Mouse (Mus musculus) heart, embryonic 11.5 days (tissue): ENCODE data around the gene Ints6. TPM values are rescaled to one million over a fixed set of nuclear protein-coding genes. Genes with fewer than 3 reads are reported as not detected.
A peak's percentile ranks its signal among the peaks of the same experiment; 100 is the strongest.

ENCODE experiments used
- ATAC-seq: fragments of 200-750 bp; cut with Nextera tagmentation; replicated peaks from 2 replicates; pipeline ENCODE4 v1.8.0; 2017; ENCODE audit warnings: moderate library complexity; ENCODE audit not compliant: insufficient number of reproducible peaks, low FRiP score, low TSS enrichment
- H3K27ac ChIP-seq: fragments of 300-500 bp; sonication (generic); 2 replicates; pipeline ENCODE4 v1.5.1; 2014; ENCODE audit warnings: mild to moderate bottlenecking, low read depth, low read length
- H3K27me3 ChIP-seq: fragments of 300-500 bp; sonication (generic); 2 replicates; pipeline ENCODE4 v1.6.1; 2014; ENCODE audit warnings: mild to moderate bottlenecking, low read length, mixed read lengths; ENCODE audit not compliant: control insufficient read depth, insufficient read depth
- H3K36me3 ChIP-seq: fragments of 300-500 bp; sonication (generic); 2 replicates; pipeline ENCODE4 v1.6.1; 2014; ENCODE audit warnings: mild to moderate bottlenecking, low read length, moderate library complexity, mixed read lengths; ENCODE audit not compliant: control insufficient read depth, insufficient read depth
- H3K4me1 ChIP-seq: fragments of 300-500 bp; sonication (generic); 2 replicates; pipeline ENCODE4 v1.6.1; 2014; ENCODE audit warnings: low read length; ENCODE audit not compliant: control insufficient read depth, insufficient read depth
- H3K4me2 ChIP-seq: fragments of 300-500 bp; sonication (generic); 2 replicates; pipeline ENCODE4 v1.6.1; 2014; ENCODE audit warnings: mild to moderate bottlenecking, moderate library complexity
- H3K4me3 ChIP-seq: fragments of 300-500 bp; sonication (generic); 2 replicates; pipeline ENCODE4 v1.5.1; 2014; ENCODE audit warnings: low read depth, low read length
- H3K9ac ChIP-seq: fragments of 300-500 bp; sonication (generic); 2 replicates; pipeline ENCODE4 v1.6.1; 2014; ENCODE audit warnings: mild to moderate bottlenecking, low read depth, low read length, moderate library complexity
- H3K9me3 ChIP-seq: fragments of 300-500 bp; sonication (generic); replicated peaks from 2 replicates; pipeline ENCODE4 v1.6.1; 2016; ENCODE audit warnings: low read length; ENCODE audit not compliant: control insufficient read depth
- WGBS: fragments of 180-500 bp; shearing (Covaris S2); extraction: QIAGEN DNeasy Blood & Tissue Kit; methylation state at CpG from one replicate; pipeline ENCODE4 v1.1.7; 2014; ENCODE audit not compliant: insufficient replicate concordance; 5-methylcytosine and 5-hydroxymethylcytosine counted together
- polyA plus RNA-seq: library from polyadenylated mRNA; unstranded; fragments of >200 nt; fragmentation: Nextera tagmentation; extraction: Ambion mirVana; gene quantifications from 2 replicates; pipeline ENCODE4 v1.2.1, GENCODE M21; 2014

The Ints6 gene
- polyA plus RNA-seq, result 18.5 and 27.8 TPM in 2 replicates

- H3K9me3 ChIP-seq, result no peaks in the 10 kb centered on the region
- H3K4me1 ChIP-seq, result peaks cover 11% of the 10 kb centered on the region
- H3K36me3 ChIP-seq, result peaks cover 3% of the 10 kb centered on the region
- peak within 1 kb of the TSS; percentile 99 for H3K9ac ChIP-seq
- no peaks in the 10 kb centered on the region for H3K27me3 ChIP-seq
- peak within 1 kb of the TSS; percentile 98 for H3K4me3 ChIP-seq
- WGBS, result under 1% methylated on average over 71 of the region's 72 CpGs
- peak; percentile 96 for ATAC-seq
- peak within 1 kb of the TSS; percentile 87 for H3K4me2 ChIP-seq
- H3K27ac ChIP-seq, result peak within 1 kb of the TSS; percentile 99
Observed at GRCm38 (mm10) chr14:62761036-62761881, at the start of gene Ints6. Gene Ints6, minus strand, starts transcription at chr14:62761169.

- no peak overlapping the region for H3K9ac ChIP-seq
- H3K4me1 ChIP-seq, result no peaks in the 10 kb centered on the region
- H3K27ac ChIP-seq, result no peak overlapping the region
- no peak overlapping the region for H3K4me3 ChIP-seq
- H3K27me3 ChIP-seq, result no peaks in the 10 kb centered on the region
- no peaks in the 10 kb centered on the region for H3K36me3 ChIP-seq
- H3K4me2 ChIP-seq, result no peak overlapping the region
- H3K9me3 ChIP-seq, result no peaks in the 10 kb centered on the region
- 48% methylated on average over 7 of the region's 7 CpGs for WGBS
- no peak for ATAC-seq
Observed at GRCm38 (mm10) chr14:62808661-62809523, 47.9 kb upstream of the Ints6 start.

- no peak overlapping the region for H3K4me3 ChIP-seq
- 42% methylated on average over 3 of the region's 3 CpGs for WGBS
Observed at GRCm38 (mm10) chr14:62806921-62807320, 46.0 kb upstream of the Ints6 start.

GRCm38 (mm10) chr14:62803204-62803603 is 42.2 kb upstream of the Ints6 start:
- no peaks in the 10 kb centered on the region for H3K36me3 ChIP-seq
- no peak overlapping the region for H3K4me3 ChIP-seq
- 75% methylated on average over 5 of the region's 5 CpGs for WGBS
- no peak overlapping the region for H3K4me2 ChIP-seq
- no peaks in the 10 kb centered on the region for H3K27me3 ChIP-seq
- H3K9me3 ChIP-seq, result no peaks in the 10 kb centered on the region
- no peak overlapping the region for H3K9ac ChIP-seq
- ATAC-seq, result no peak
- no peak overlapping the region for H3K27ac ChIP-seq
- H3K4me1 ChIP-seq, result no peaks in the 10 kb centered on the region

More at GRCm38 (mm10) chr14:62806921-62807320, 46.0 kb upstream of the Ints6 start:
- no peaks in the 10 kb centered on the region for H3K9me3 ChIP-seq
- no peak for ATAC-seq
- H3K36me3 ChIP-seq, result no peaks in the 10 kb centered on the region
- H3K4me2 ChIP-seq, result no peak overlapping the region
- H3K4me1 ChIP-seq, result no peaks in the 10 kb centered on the region
- no peak overlapping the region for H3K27ac ChIP-seq
- no peaks in the 10 kb centered on the region for H3K27me3 ChIP-seq
- H3K9ac ChIP-seq, result no peak overlapping the region

GRCm38 (mm10) chr14:62800791-62801190 is 39.8 kb upstream of the Ints6 start:
- Histone ChIP-seq H3K27me3 (no peaks in the 10 kb centered on the region), H3K4me3 (no peak overlapping the region), H3K4me1 (0 out of 2 replicates have a peak, but pooled peaks cover 3% of the 10 kb centered on the region), H3K9ac (no peak overlapping the region), H3K27ac (no peak overlapping the region), H3K4me2 (no peak overlapping the region), H3K9me3 (no peaks in the 10 kb centered on the region), H3K36me3 (no peaks in the 10 kb centered on the region)
- 61% methylated on average over 3 of the region's 3 CpGs for WGBS
- ATAC-seq, result no peak

GRCm38 (mm10) chr14:62798608-62799101 is 37.7 kb upstream of the Ints6 start:
- Histone ChIP-seq H3K9ac (0 out of 2 replicates have a peak overlapping the region, but pooled peaks have one; percentile 10), H3K27ac (no peak overlapping the region), H3K9me3 (no peaks in the 10 kb centered on the region), H3K4me2 (peak overlapping the region; percentile 60), H3K4me1 (0 out of 2 replicates have a peak, but pooled peaks cover 3% of the 10 kb centered on the region), H3K4me3 (peak overlapping the region; percentile 25; the same call in 1 of the 2 replicates), H3K27me3 (no peaks in the 10 kb centered on the region), H3K36me3 (no peaks in the 10 kb centered on the region)
- no peak for ATAC-seq
- WGBS, result 7% methylated on average over 4 of the region's 4 CpGs

GRCm38 (mm10) chr14:62795719-62796118 is 34.8 kb upstream of the Ints6 start:
- Histone ChIP-seq H3K4me1 (0 out of 2 replicates have a peak, but pooled peaks cover 3% of the 10 kb centered on the region), H3K27me3 (no peaks in the 10 kb centered on the region), H3K9ac (no peak overlapping the region), H3K27ac (no peak overlapping the region), H3K36me3 (no peaks in the 10 kb centered on the region), H3K9me3 (no peaks in the 10 kb centered on the region), H3K4me3 (no peak overlapping the region), H3K4me2 (no peak overlapping the region)
- WGBS, result 52% methylated on average over 7 of the region's 7 CpGs
- no peak for ATAC-seq

GRCm38 (mm10) chr14:62789282-62789681 is 28.3 kb upstream of the Ints6 start:
- Histone ChIP-seq H3K36me3 (no peaks in the 10 kb centered on the region), H3K27ac (no peak overlapping the region), H3K4me3 (no peak overlapping the region), H3K9ac (no peak overlapping the region), H3K27me3 (no peaks in the 10 kb centered on the region), H3K9me3 (no peaks in the 10 kb centered on the region), H3K4me1 (no peaks in the 10 kb centered on the region), H3K4me2 (no peak overlapping the region)
- no peak for ATAC-seq
- WGBS, result 73% methylated on average over 4 of the region's 4 CpGs
